Mouse (Mus musculus) heart, postnatal 0 days (tissue): ENCODE results near the gene Srarp.

Experiments
- CTCF ChIP-seq: IDR thresholded peaks from 2 replicates; pipeline ENCODE4 v1.5.1; 2016; ENCODE audit warnings: antibody characterized with exemption, control low read depth, low read depth
- EP300 ChIP-seq: IDR thresholded peaks from 2 replicates; pipeline ENCODE4 v1.6.1; 2016; ENCODE audit warnings: antibody characterized with exemption, low read depth

DNA sequence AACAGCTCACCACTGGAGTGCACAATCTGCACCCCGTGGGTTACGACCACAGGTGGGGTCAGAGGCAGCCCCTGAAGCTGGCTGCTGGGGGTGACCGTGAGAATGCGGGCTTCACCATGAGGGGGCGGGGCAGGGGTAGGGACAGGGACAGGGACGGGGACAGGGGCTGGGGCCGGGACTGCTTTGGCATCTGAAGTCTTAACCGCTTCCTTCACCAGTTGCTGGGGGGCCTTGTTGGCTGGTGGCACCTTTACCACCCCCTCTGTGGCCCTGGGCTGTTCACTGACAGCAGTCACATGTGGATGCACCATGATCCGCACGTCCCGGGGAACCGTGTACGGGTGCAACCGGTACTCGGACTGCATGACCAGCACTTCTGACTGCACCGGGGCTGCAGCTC lies 35.6 kb upstream of the Srarp start:
- no peak for TF ChIP-seq EP300
- no peak for TF ChIP-seq CTCF
